Mouse (Mus musculus) testis, adult 2 months (tissue): ENCODE results near the gene Nlrc4.

Experiments
- CTCF ChIP-seq: fragments of 200-500 bp; IDR thresholded peaks from 2 replicates; pipeline ENCODE4 v1.5.1; 2012; ENCODE audit warnings: low read depth, mild to moderate bottlenecking, inconsistent platforms, low read length, moderate library complexity; ENCODE audit not compliant: control insufficient read depth, insufficient read depth, insufficient replicate concordance
- POLR2A ChIP-seq: fragments of 200-500 bp; IDR thresholded peaks from 2 replicates; pipeline ENCODE4 v1.6.1; 2012; ENCODE audit warnings: low read depth, mild to moderate bottlenecking, inconsistent platforms, low read length, moderate library complexity; ENCODE audit not compliant: control insufficient read depth

DNA sequence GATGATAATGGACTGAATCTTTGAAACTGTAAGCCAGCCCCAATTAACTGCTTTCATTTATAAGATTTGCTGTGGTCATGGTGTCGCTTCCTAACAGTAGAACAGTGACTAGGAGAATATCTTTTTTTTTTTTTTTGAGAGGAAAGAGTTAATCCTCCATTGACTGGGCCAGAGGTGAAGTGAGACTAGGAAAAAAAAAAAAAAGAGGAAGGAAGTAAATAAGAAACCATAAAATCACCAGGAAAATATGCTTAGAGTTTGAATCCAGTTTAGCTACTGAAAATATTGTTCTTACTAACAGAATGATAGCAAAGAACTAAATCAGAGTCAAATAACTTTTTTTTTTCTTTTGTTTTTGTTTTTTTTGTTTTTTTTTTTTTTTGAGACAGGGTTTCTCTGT lies 4.3 kb downstream of the Nlrc4 start:
- no peak for TF ChIP-seq POLR2A
- no peak for TF ChIP-seq CTCF
